1 mouse cellular context compared by ENCODE assay signal in genomic region chr10:128093496-128094294, GRCm38 (mm10).
TF ChIP-seq lines count a peak whose summit lies in the region.

No protein-coding gene starts in this region.

TF ChIP-seq in MEL, 35 proteins besides CTCF, POLR2A, EP300 and RAD21 (continued from another document):
- TF ChIP-seq MAFK (IDR thresholded peaks at IDR 0.05; ENCODE audit: borderline replicate concordance, low read depth, low read length) (no peak), TCF12 (IDR thresholded peaks at IDR 0.05; ENCODE audit: low read depth, low read length) (peak; percentile 38; the same call in 1 of the 2 replicates), NELFE (IDR thresholded peaks at IDR 0.05; ENCODE audit: low read depth, low read length) (peak; percentile 30; the same call in 1 of the 2 replicates), TAL1 (IDR thresholded peaks at IDR 0.05; ENCODE audit: low read length) (peak; percentile 85), MXI1 (IDR thresholded peaks at IDR 0.05; ENCODE audit: low read depth, low read length) (peak; percentile 27; the same call in 1 of the 2 replicates), ELF1 (IDR thresholded peaks at IDR 0.05; ENCODE audit: low read depth, low read length) (0 out of 2 replicates have a peak, but pooled peaks have one; percentile 33), MYB (IDR thresholded peaks at IDR 0.05; ENCODE audit: low read depth, low read length) (peak; percentile 14; the same call in 1 of the 2 replicates), MAX (IDR thresholded peaks at IDR 0.05; ENCODE audit: low read length) (peak; percentile 57; the same call in 1 of the 2 replicates), ZMIZ1 (IDR thresholded peaks at IDR 0.05; ENCODE audit: low read depth, low read length) (no peak; the same call in 1 of the 2 replicates), ETS1 (IDR thresholded peaks at IDR 0.05; ENCODE audit: low read depth, low read length) (peak; percentile 76), MYC (IDR thresholded peaks at IDR 0.05; ENCODE audit: low read depth, low read length) (0 out of 2 replicates have a peak, but pooled peaks have one; percentile 33), SIN3A (IDR thresholded peaks at IDR 0.05; ENCODE audit: low read length) (peak; percentile 65)
